Mouse (Mus musculus): Measurements from ENCODE around the gene Mast4. TPM values are rescaled to one million over a fixed set of nuclear protein-coding genes. Genes with fewer than 3 reads are reported as not detected.

The Mast4 gene
- polyA plus RNA-seq, 1 experiment from 2014 or later = 45.4 TPM

DNA sequence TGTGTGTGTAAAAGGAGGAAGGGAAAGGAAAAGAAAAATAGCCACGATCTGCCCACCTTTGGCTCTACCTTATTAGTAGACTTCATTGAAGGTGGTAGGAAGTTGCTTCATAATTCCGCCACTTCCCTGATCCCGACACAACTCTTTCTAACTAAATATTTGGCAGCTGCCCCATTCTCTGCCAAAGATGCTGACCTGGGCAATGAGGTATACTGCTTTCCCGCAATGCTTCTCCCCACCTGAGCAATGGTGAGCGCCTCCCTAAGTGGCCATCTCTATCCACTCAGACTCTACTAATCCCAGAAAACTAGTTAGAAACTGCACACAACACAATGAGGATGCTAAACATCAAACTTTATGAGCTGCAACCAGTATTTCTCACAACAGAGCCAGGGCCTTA is 129.1 kb downstream of the Mast4 start:
- H3K27ac ChIP-seq (ENCODE audit: low read depth, low read length) = no peak overlapping the region
- no peaks in the 10 kb centered on the region for H3K36me3 ChIP-seq (ENCODE audit: control insufficient read depth, insufficient read depth, low read length)
- H3K4me2 ChIP-seq = no peak overlapping the region
- no peak overlapping the region for H3K9ac ChIP-seq (ENCODE audit: low read depth, low read length)
- H3K9me3 ChIP-seq (replicated peaks; ENCODE audit: control insufficient read depth, low read length) = no peaks in the 10 kb centered on the region
- H3K27me3 ChIP-seq (ENCODE audit: control insufficient read depth, insufficient read depth, low read length) = no peaks in the 10 kb centered on the region
- no peak overlapping the region for H3K4me3 ChIP-seq (ENCODE audit: low read depth, low read length)
- WGBS (ENCODE audit: insufficient replicate concordance) = 89% methylated on average over 5 of the region's 5 CpGs
- H3K4me1 ChIP-seq (ENCODE audit: control insufficient read depth, insufficient read depth, low read length) = no peaks in the 10 kb centered on the region
- ATAC-seq (replicated peaks; ENCODE audit: insufficient number of reproducible peaks, low FRiP score, low TSS enrichment) = no peak

DNA sequence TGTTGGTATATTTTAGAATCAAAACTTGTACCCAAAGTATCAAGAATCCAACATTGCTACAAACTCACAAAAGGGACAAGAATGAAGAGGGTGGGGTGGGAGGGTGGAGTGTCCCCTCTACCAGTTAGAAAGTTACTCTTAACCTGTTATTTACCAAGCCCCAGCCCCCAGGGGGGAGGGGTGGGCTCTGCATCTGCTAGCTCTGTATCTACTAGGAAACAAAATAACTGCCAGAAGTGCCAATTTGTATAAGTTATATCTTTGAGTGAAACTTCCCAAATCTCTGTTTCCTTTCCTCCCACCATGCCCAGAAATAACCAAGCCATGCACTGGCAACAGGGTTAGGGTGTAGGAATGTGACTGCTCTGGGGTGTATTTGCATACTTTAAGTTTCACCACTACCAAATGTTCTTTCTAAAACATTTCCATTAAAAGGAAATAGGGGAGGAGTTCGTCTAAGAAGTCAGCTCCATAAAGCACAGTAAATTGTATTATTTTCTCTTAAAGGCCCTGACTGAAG is 130.9 kb downstream of the Mast4 start:
- WGBS (ENCODE audit: insufficient replicate concordance) = 52% methylated on average over 1 of the region's 1 CpGs

GRCm38 (mm10) chr13:103201016-103201760 is 133.1 kb downstream of the Mast4 start:
- WGBS (ENCODE audit: insufficient replicate concordance) = 61% methylated on average over 10 of the region's 10 CpGs
- Histone ChIP-seq H3K4me1 (ENCODE audit: control insufficient read depth, insufficient read depth, low read length) (no peaks in the 10 kb centered on the region), H3K27ac (ENCODE audit: low read depth, low read length) (no peak overlapping the region)

More for the DNA sequence above, 130.9 kb downstream of the Mast4 start:
- Histone ChIP-seq H3K4me1 (ENCODE audit: control insufficient read depth, insufficient read depth, low read length) (no peaks in the 10 kb centered on the region), H3K4me2 (no peak overlapping the region), H3K9ac (ENCODE audit: low read depth, low read length) (no peak overlapping the region), H3K27ac (ENCODE audit: low read depth, low read length) (no peak overlapping the region), H3K9me3 (replicated peaks; ENCODE audit: control insufficient read depth, low read length) (no peaks in the 10 kb centered on the region), H3K36me3 (ENCODE audit: control insufficient read depth, insufficient read depth, low read length) (no peaks in the 10 kb centered on the region), H3K4me3 (ENCODE audit: low read depth, low read length) (no peak overlapping the region), H3K27me3 (ENCODE audit: control insufficient read depth, insufficient read depth, low read length) (no peaks in the 10 kb centered on the region)
- no peak for ATAC-seq (replicated peaks; ENCODE audit: insufficient number of reproducible peaks, low FRiP score, low TSS enrichment)

GRCm38 (mm10) chr13:103199823-103200660 is 134.3 kb downstream of the Mast4 start:
- H3K9ac ChIP-seq (ENCODE audit: low read depth, low read length) = no peak overlapping the region
- H3K4me2 ChIP-seq = no peak overlapping the region
- no peaks in the 10 kb centered on the region for H3K4me1 ChIP-seq (ENCODE audit: control insufficient read depth, insufficient read depth, low read length)
- no peak for ATAC-seq (replicated peaks; ENCODE audit: insufficient number of reproducible peaks, low FRiP score, low TSS enrichment)
- H3K36me3 ChIP-seq (ENCODE audit: control insufficient read depth, insufficient read depth, low read length) = no peaks in the 10 kb centered on the region
- H3K9me3 ChIP-seq (replicated peaks; ENCODE audit: control insufficient read depth, low read length) = no peaks in the 10 kb centered on the region
- H3K27me3 ChIP-seq (ENCODE audit: control insufficient read depth, insufficient read depth, low read length) = no peaks in the 10 kb centered on the region
- H3K4me3 ChIP-seq (ENCODE audit: low read depth, low read length) = no peak overlapping the region
- 31% methylated on average over 2 of the region's 2 CpGs for WGBS (ENCODE audit: insufficient replicate concordance)
- H3K27ac ChIP-seq (ENCODE audit: low read depth, low read length) = no peak overlapping the region

More at GRCm38 (mm10) chr13:103201016-103201760, 133.1 kb downstream of the Mast4 start:
- Histone ChIP-seq H3K9me3 (replicated peaks; ENCODE audit: control insufficient read depth, low read length) (no peaks in the 10 kb centered on the region), H3K9ac (ENCODE audit: low read depth, low read length) (no peak overlapping the region), H3K4me3 (ENCODE audit: low read depth, low read length) (no peak overlapping the region), H3K36me3 (ENCODE audit: control insufficient read depth, insufficient read depth, low read length) (no peaks in the 10 kb centered on the region), H3K27me3 (ENCODE audit: control insufficient read depth, insufficient read depth, low read length) (no peaks in the 10 kb centered on the region), H3K4me2 (no peak overlapping the region)
- no peak for ATAC-seq (replicated peaks; ENCODE audit: insufficient number of reproducible peaks, low FRiP score, low TSS enrichment)

DNA sequence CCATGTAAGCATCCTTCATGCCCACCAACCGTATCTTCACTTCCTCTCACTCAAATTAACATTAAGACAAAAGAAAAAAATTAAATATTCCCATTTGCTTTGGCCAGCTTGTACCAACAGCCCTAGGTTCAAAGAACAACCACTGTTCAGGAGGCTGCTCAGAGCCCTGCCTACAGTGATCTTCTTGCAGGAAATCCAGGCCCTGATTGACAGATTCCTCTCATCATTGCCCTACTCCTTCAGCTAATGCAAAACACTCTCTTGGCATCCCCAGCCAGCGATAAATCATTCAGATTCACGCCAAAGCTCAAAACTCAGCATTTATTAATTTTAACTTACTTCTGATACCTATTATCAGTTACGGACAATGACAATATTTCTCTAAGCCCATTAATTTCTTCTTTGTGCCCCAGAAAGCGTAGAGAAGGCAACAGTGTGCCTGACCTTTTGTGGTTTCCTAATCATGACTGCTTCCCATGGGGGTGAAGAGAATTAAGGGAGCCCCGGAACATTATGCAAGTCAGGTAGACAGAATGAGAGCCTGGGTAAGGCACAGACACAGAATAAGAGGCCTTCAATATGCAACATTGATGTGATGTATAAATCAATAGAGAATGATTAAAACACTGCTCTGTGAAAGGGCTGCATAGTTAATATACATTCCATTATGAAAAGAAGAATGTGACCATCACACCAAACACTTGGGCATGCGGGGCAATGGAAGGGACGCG is 135.9 kb downstream of the Mast4 start:
- Histone ChIP-seq H3K9ac (ENCODE audit: low read depth, low read length) (no peak overlapping the region), H3K27me3 (ENCODE audit: control insufficient read depth, insufficient read depth, low read length) (no peaks in the 10 kb centered on the region), H3K4me3 (ENCODE audit: low read depth, low read length) (no peak overlapping the region), H3K4me1 (ENCODE audit: control insufficient read depth, insufficient read depth, low read length) (no peaks in the 10 kb centered on the region), H3K27ac (ENCODE audit: low read depth, low read length) (no peak overlapping the region), H3K36me3 (ENCODE audit: control insufficient read depth, insufficient read depth, low read length) (no peaks in the 10 kb centered on the region), H3K9me3 (replicated peaks; ENCODE audit: control insufficient read depth, low read length) (no peaks in the 10 kb centered on the region), H3K4me2 (no peak overlapping the region)
- ATAC-seq (replicated peaks; ENCODE audit: insufficient number of reproducible peaks, low FRiP score, low TSS enrichment) = no peak
- 87% methylated on average over 9 of the region's 9 CpGs for WGBS (ENCODE audit: insufficient replicate concordance)

GRCm38 (mm10) chr13:103196307-103196706 is 138.0 kb downstream of the Mast4 start:
- 62% methylated on average over 5 of the region's 5 CpGs for WGBS (ENCODE audit: insufficient replicate concordance)
- Histone ChIP-seq H3K4me3 (ENCODE audit: low read depth, low read length) (no peak overlapping the region), H3K36me3 (ENCODE audit: control insufficient read depth, insufficient read depth, low read length) (no peaks in the 10 kb centered on the region), H3K9me3 (replicated peaks; ENCODE audit: control insufficient read depth, low read length) (no peaks in the 10 kb centered on the region), H3K27ac (ENCODE audit: low read depth, low read length) (no peak overlapping the region), H3K27me3 (ENCODE audit: control insufficient read depth, insufficient read depth, low read length) (no peaks in the 10 kb centered on the region), H3K4me2 (no peak overlapping the region), H3K4me1 (ENCODE audit: control insufficient read depth, insufficient read depth, low read length) (no peaks in the 10 kb centered on the region), H3K9ac (ENCODE audit: low read depth, low read length) (no peak overlapping the region)
- no peak for ATAC-seq (replicated peaks; ENCODE audit: insufficient number of reproducible peaks, low FRiP score, low TSS enrichment)

- no peaks in the 10 kb centered on the region for H3K27me3 ChIP-seq (ENCODE audit: control insufficient read depth, insufficient read depth, low read length)
- H3K4me2 ChIP-seq = no peak overlapping the region
- no peaks in the 10 kb centered on the region for H3K9me3 ChIP-seq (replicated peaks; ENCODE audit: control insufficient read depth, low read length)
- no peak overlapping the region for H3K9ac ChIP-seq (ENCODE audit: low read depth, low read length)
- no peak for ATAC-seq (replicated peaks; ENCODE audit: insufficient number of reproducible peaks, low FRiP score, low TSS enrichment)
- no peak overlapping the region for H3K27ac ChIP-seq (ENCODE audit: low read depth, low read length)
- no peaks in the 10 kb centered on the region for H3K36me3 ChIP-seq (ENCODE audit: control insufficient read depth, insufficient read depth, low read length)
- 67% methylated on average over 3 of the region's 3 CpGs for WGBS (ENCODE audit: insufficient replicate concordance)
- H3K4me3 ChIP-seq (ENCODE audit: low read depth, low read length) = no peak overlapping the region
- no peaks in the 10 kb centered on the region for H3K4me1 ChIP-seq (ENCODE audit: control insufficient read depth, insufficient read depth, low read length)
Measured at GRCm38 (mm10) chr13:103195847-103196246, 138.4 kb downstream of the Mast4 start.

DNA sequence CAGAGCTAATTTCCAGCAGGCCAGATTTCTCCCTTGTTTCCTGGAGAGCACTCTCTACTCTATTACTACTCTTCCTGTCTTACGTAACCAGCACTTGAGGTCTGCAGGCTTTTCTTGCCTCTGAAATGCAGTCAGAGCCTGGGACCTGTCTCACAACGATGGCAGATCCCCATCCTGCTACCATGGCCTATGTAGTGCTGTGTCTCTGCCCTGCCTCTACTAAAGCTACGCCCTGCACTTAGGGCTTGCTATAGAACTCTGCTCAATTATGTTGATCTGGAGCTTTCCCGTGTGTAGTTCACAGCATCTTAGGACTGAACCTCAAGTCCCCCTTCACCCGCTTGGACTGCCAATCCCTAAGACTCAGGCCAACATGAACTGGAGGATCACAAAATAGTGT is 150.7 kb downstream of the Mast4 start:
- Histone ChIP-seq H3K4me2 (no peak overlapping the region), H3K36me3 (ENCODE audit: control insufficient read depth, insufficient read depth, low read length) (no peaks in the 10 kb centered on the region), H3K9ac (ENCODE audit: low read depth, low read length) (no peak overlapping the region), H3K27me3 (ENCODE audit: control insufficient read depth, insufficient read depth, low read length) (no peaks in the 10 kb centered on the region), H3K4me1 (ENCODE audit: control insufficient read depth, insufficient read depth, low read length) (no peaks in the 10 kb centered on the region; the same call in 1 of the 2 replicates), H3K4me3 (ENCODE audit: low read depth, low read length) (no peak overlapping the region), H3K9me3 (replicated peaks; ENCODE audit: control insufficient read depth, low read length) (no peaks in the 10 kb centered on the region), H3K27ac (ENCODE audit: low read depth, low read length) (no peak overlapping the region)
- 70% methylated on average over 5 of the region's 5 CpGs for WGBS (ENCODE audit: insufficient replicate concordance)
- no peak for ATAC-seq (replicated peaks; ENCODE audit: insufficient number of reproducible peaks, low FRiP score, low TSS enrichment)
